Mouse (Mus musculus) erythroblast, embryonic 14.5 days (primary cell): ENCODE results near the gene Fahd2a. TPM values are rescaled to one million over a fixed set of nuclear protein-coding genes. Genes with fewer than 3 reads are reported as not detected.
A peak's percentile ranks its signal among the peaks of the same experiment; 100 is the strongest.

ENCODE experiments used
- H3K27me3 ChIP-seq: 2 replicates; pipeline ENCODE4 v1.6.1; 2012; ENCODE audit warnings: inconsistent platforms; ENCODE audit not compliant: control insufficient read depth
- H3K36me3 ChIP-seq: 2 replicates; pipeline ENCODE4 v1.6.1; 2012; ENCODE audit warnings: mild to moderate bottlenecking, inconsistent platforms; ENCODE audit not compliant: control insufficient read depth
- H3K4me1 ChIP-seq: 2 replicates; pipeline ENCODE4 v1.6.1; 2012; ENCODE audit warnings: inconsistent platforms; ENCODE audit not compliant: control insufficient read depth
- H3K4me3 ChIP-seq: replicated peaks from 2 replicates; pipeline ENCODE3; 2012; ENCODE audit warnings: moderate library complexity, mild to moderate bottlenecking, inconsistent platforms
- H3K9me3 ChIP-seq: 2 replicates; pipeline ENCODE4 v1.6.1; 2012; ENCODE audit warnings: low read length, inconsistent platforms, mixed read lengths; ENCODE audit not compliant: control insufficient read depth
- GATA1 ChIP-seq: IDR thresholded peaks from 2 replicates; pipeline ENCODE4 v1.6.1; 2012; ENCODE audit warnings: low read length, inconsistent platforms, mixed read lengths
- TAL1 ChIP-seq: IDR thresholded peaks from 3 replicates; pipeline ENCODE4 v1.6.1; 2012; ENCODE audit warnings: low read length, inconsistent platforms, mixed read lengths
- polyA plus RNA-seq: library from polyadenylated mRNA; stranded (reverse); fragments of >175 nt; gene quantifications from 2 replicates; pipeline ENCODE4 v1.2.3, GENCODE M21; 2012

Gene Fahd2a
- polyA plus RNA-seq = 3.5 and 4.5 TPM in 2 replicates

GRCm38 (mm10) chr2:127444055-127444789 lies at the start of gene Fahd2a:
Gene Fahd2a, minus strand, starts transcription at chr2:127444565.
- H3K4me1 ChIP-seq = peaks cover 51% of the 10 kb centered on the region
- H3K27me3 ChIP-seq = no peaks in the 10 kb centered on the region
- H3K36me3 ChIP-seq = peaks cover 34% of the 10 kb centered on the region
- no peaks in the 10 kb centered on the region for H3K9me3 ChIP-seq
- no peak for TF ChIP-seq TAL1
- peak within 1 kb of the TSS; percentile 81 for H3K4me3 ChIP-seq

- no peaks in the 10 kb centered on the region; the same call in 1 of the 2 replicates for H3K9me3 ChIP-seq
- H3K36me3 ChIP-seq = no peaks in the 10 kb centered on the region
- peaks cover 64% of the 10 kb centered on the region for H3K27me3 ChIP-seq
- H3K4me1 ChIP-seq = peaks cover 7% of the 10 kb centered on the region
- no peak overlapping the region for H3K4me3 ChIP-seq
- no peak for TF ChIP-seq GATA1
- no peak for TF ChIP-seq TAL1
Measured at GRCm38 (mm10) chr2:127484476-127485170, 40.3 kb upstream of the Fahd2a start.

GRCm38 (mm10) chr2:127483001-127483400 lies 38.6 kb upstream of the Fahd2a start:
- H3K36me3 ChIP-seq = no peaks in the 10 kb centered on the region
- H3K27me3 ChIP-seq = peaks cover 73% of the 10 kb centered on the region
- TF ChIP-seq GATA1 (no peak), TAL1 (no peak)
- H3K4me3 ChIP-seq = no peak overlapping the region
- peaks cover 7% of the 10 kb centered on the region for H3K4me1 ChIP-seq
- no peaks in the 10 kb centered on the region; the same call in 1 of the 2 replicates for H3K9me3 ChIP-seq

GRCm38 (mm10) chr2:127482533-127482911 lies 38.2 kb upstream of the Fahd2a start:
- Histone ChIP-seq H3K27me3 (peaks cover 73% of the 10 kb centered on the region), H3K4me3 (no peak overlapping the region), H3K36me3 (no peaks in the 10 kb centered on the region), H3K9me3 (no peaks in the 10 kb centered on the region; the same call in 1 of the 2 replicates), H3K4me1 (peaks cover 7% of the 10 kb centered on the region)
- TF ChIP-seq GATA1 (no peak), TAL1 (no peak)

- Histone ChIP-seq H3K27me3 (peaks cover 73% of the 10 kb centered on the region), H3K4me3 (no peak overlapping the region), H3K36me3 (no peaks in the 10 kb centered on the region), H3K9me3 (no peaks in the 10 kb centered on the region; the same call in 1 of the 2 replicates), H3K4me1 (peaks cover 7% of the 10 kb centered on the region)
- TF ChIP-seq TAL1 (no peak), GATA1 (no peak)
Measured at GRCm38 (mm10) chr2:127481841-127482532, 37.6 kb upstream of the Fahd2a start.

GRCm38 (mm10) chr2:127479763-127480162 lies 35.4 kb upstream of the Fahd2a start:
- Histone ChIP-seq H3K4me1 (peaks cover 7% of the 10 kb centered on the region), H3K27me3 (peaks cover 61% of the 10 kb centered on the region), H3K4me3 (no peak overlapping the region), H3K9me3 (no peaks in the 10 kb centered on the region; the same call in 1 of the 2 replicates), H3K36me3 (no peaks in the 10 kb centered on the region)
- TF ChIP-seq GATA1 = no peak
- no peak for TF ChIP-seq TAL1

GRCm38 (mm10) chr2:127479210-127479609 lies 34.8 kb upstream of the Fahd2a start:
- no peaks in the 10 kb centered on the region for H3K36me3 ChIP-seq
- no peaks in the 10 kb centered on the region; the same call in 1 of the 2 replicates for H3K9me3 ChIP-seq
- H3K4me3 ChIP-seq = no peak overlapping the region
- H3K4me1 ChIP-seq = peaks cover 3% of the 10 kb centered on the region
- H3K27me3 ChIP-seq = peaks cover 56% of the 10 kb centered on the region
- TF ChIP-seq GATA1 (no peak), TAL1 (no peak)

GRCm38 (mm10) chr2:127472279-127472678 lies 27.9 kb upstream of the Fahd2a start:
- no peaks in the 10 kb centered on the region for H3K4me1 ChIP-seq
- TF ChIP-seq TAL1 (no peak; the same call in 2 of the 3 replicates), GATA1 (no peak)
- H3K4me3 ChIP-seq = no peak overlapping the region
- H3K9me3 ChIP-seq = no peaks in the 10 kb centered on the region
- H3K36me3 ChIP-seq = no peaks in the 10 kb centered on the region
- no peaks in the 10 kb centered on the region for H3K27me3 ChIP-seq

- H3K4me1 ChIP-seq = no peaks in the 10 kb centered on the region
- H3K9me3 ChIP-seq = no peaks in the 10 kb centered on the region
- TF ChIP-seq GATA1 (no peak), TAL1 (no peak)
- H3K4me3 ChIP-seq = no peak overlapping the region
- H3K36me3 ChIP-seq = no peaks in the 10 kb centered on the region
- no peaks in the 10 kb centered on the region for H3K27me3 ChIP-seq
Measured at GRCm38 (mm10) chr2:127471281-127471680, 26.9 kb upstream of the Fahd2a start.
